Mouse (Mus musculus) liver, embryonic 12.5 days (tissue): ENCODE measurements around the gene Aftph. TPM values are rescaled to one million over a fixed set of nuclear protein-coding genes. Genes with fewer than 3 reads are reported as not detected.
A peak's percentile ranks its signal among the peaks of the same experiment; 100 is the strongest.

Experiments used
- ATAC-seq: fragments of 200-750 bp; cut with Nextera tagmentation; 2 replicates; pipeline ENCODE4 v1.8.0; 2017; ENCODE audit warnings: moderate number of reproducible peaks, mild to moderate bottlenecking, moderate library complexity
- H3K27ac ChIP-seq: fragments of 300-500 bp; sonication (generic); 2 replicates; pipeline ENCODE4 v1.5.1; 2016; ENCODE audit warnings: mild to moderate bottlenecking
- H3K27me3 ChIP-seq: fragments of 300-500 bp; sonication (generic); replicated peaks from 2 replicates; pipeline ENCODE4 v1.6.1; 2016; ENCODE audit warnings: mild to moderate bottlenecking, moderate library complexity
- H3K36me3 ChIP-seq: fragments of 300-500 bp; sonication (generic); 2 replicates; pipeline ENCODE4 v1.6.1; 2016; ENCODE audit warnings: mild to moderate bottlenecking, moderate library complexity
- H3K4me1 ChIP-seq: fragments of 300-500 bp; sonication (generic); 2 replicates; pipeline ENCODE4 v1.6.1; 2016
- H3K4me2 ChIP-seq: fragments of 300-500 bp; sonication (generic); 2 replicates; pipeline ENCODE4 v1.6.1; 2016; ENCODE audit warnings: mild to moderate bottlenecking, moderate library complexity
- H3K4me3 ChIP-seq: fragments of 300-500 bp; sonication (generic); 2 replicates; pipeline ENCODE4 v1.5.1; 2016; ENCODE audit warnings: mild to moderate bottlenecking, moderate library complexity
- H3K9ac ChIP-seq: fragments of 300-500 bp; sonication (generic); 2 replicates; pipeline ENCODE4 v1.6.1; 2016; ENCODE audit warnings: mild to moderate bottlenecking, moderate library complexity
- H3K9me3 ChIP-seq: fragments of 300-500 bp; sonication (generic); replicated peaks from 2 replicates; pipeline ENCODE4 v1.6.1; 2016; ENCODE audit warnings: mild to moderate bottlenecking, moderate library complexity
- WGBS: fragments of 180-500 bp; shearing (Covaris S2); methylation state at CpG from one replicate; pipeline ENCODE4 v1.1.7; 2016; ENCODE audit not compliant: insufficient replicate concordance; 5-methylcytosine and 5-hydroxymethylcytosine counted together
- polyA plus RNA-seq: library from polyadenylated mRNA; unstranded; fragments of >200 nt; fragmentation: Nextera tagmentation; extraction: Ambion mirVana; gene quantifications from 2 replicates; pipeline ENCODE4 v1.2.1, GENCODE M21; 2016

Aftph gene
- polyA plus RNA-seq, 1 experiment from 2014 or later: 17.2 TPM

DNA sequence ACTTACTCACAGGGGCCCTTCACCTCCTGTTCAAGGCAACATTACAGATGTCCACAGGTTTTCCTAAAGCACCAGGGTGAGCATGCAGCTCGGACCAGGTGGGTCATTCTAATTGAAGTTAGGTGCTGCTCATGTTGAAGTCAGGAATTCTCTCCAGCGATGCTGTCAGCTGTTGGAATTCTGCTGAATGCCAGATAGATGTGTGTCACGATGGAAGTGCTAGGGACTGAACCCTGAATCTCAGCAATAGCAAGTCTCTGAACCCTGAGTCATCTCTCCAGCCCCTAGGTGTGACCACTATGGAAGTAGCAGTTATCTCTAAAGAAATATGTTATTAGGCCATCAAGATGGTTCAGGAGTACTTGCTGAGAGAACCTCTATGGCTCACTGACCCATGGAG is 95.9 kb downstream of the Aftph start:
- no peak overlapping the region for H3K4me3 ChIP-seq
- H3K9ac ChIP-seq: no peak overlapping the region
- H3K4me1 ChIP-seq: peaks cover 46% of the 10 kb centered on the region
- WGBS: 80% methylated on average over 3 of the region's 3 CpGs
- no peak overlapping the region for H3K4me2 ChIP-seq
- no peaks in the 10 kb centered on the region for H3K9me3 ChIP-seq
- ATAC-seq: no peak
- H3K36me3 ChIP-seq: peaks cover 30% of the 10 kb centered on the region
- H3K27ac ChIP-seq: no peak overlapping the region
- no peaks in the 10 kb centered on the region for H3K27me3 ChIP-seq

DNA sequence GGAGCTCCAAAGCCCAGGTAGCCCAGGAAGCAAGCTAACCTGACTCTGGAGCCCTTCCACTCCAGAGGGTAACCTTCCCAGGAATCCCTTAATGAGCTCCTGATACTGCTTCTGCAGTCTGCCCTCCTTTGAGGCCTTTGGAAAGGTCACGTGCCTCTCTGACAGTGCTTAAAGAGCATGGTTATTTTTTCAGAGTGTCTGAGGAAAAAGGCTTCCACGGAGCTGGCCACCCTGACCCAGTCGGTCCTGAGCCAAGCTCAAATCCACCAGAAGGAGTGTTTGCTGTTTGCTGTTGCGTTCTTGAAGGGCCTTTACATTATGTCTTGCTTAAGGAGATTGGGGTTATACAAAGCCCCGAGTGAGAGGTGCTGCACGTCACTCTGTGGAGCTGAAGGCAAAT is 96.5 kb downstream of the Aftph start:
- Histone ChIP-seq H3K4me2 (no peak overlapping the region), H3K9me3 (no peaks in the 10 kb centered on the region), H3K4me3 (no peak overlapping the region), H3K36me3 (peaks cover 24% of the 10 kb centered on the region), H3K27ac (no peak overlapping the region), H3K4me1 (peaks cover 52% of the 10 kb centered on the region), H3K27me3 (no peaks in the 10 kb centered on the region), H3K9ac (no peak overlapping the region)
- 71% methylated on average over 6 of the region's 6 CpGs for WGBS
- ATAC-seq: no peak

DNA sequence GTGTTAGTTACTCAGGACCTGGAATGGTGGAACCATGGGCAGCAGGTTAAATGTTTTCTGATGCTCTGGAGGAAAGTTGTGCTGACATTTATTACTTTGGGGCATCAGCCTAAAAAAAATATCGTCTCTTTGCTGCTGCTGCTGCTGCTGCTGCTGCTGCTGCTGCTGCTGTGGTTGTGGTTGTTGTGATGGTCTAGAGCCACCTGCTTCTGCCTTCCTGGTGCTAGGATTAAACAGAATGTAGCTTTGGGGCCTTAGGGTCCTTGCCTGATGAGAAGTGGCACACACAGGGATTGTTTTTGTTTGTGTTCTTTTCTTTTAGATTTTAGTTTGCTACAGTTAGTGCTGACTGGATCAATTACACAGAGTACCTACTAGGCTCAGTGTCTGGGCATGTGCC is 97.2 kb downstream of the Aftph start:
- Histone ChIP-seq H3K27ac (no peak overlapping the region), H3K36me3 (peaks cover 17% of the 10 kb centered on the region), H3K9ac (no peak overlapping the region), H3K4me2 (no peak overlapping the region), H3K9me3 (no peaks in the 10 kb centered on the region), H3K4me1 (peaks cover 60% of the 10 kb centered on the region), H3K4me3 (no peak overlapping the region), H3K27me3 (no peaks in the 10 kb centered on the region)
- ATAC-seq: no peak
- WGBS: 67% methylated on average over 1 of the region's 1 CpGs

DNA sequence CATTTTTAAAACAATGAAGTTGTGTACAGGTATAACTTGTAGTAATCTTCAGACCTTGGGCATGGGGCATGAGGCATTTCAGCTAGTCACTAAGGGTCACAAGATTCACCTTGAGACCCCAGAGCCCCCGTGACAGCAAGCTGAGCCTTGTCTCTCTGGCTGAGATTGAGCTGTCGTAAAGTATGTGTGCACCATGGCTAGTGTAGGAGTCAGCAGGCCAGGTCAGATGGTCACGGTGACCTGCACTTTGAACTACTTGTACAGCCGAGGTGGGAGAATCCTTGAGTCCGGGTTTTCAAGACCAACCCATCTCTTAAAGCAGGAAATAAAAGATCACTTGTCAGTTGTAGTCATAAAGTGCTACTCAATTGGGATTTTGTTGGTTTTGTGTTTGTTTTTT is 98.2 kb downstream of the Aftph start:
- no peak overlapping the region for H3K4me3 ChIP-seq
- H3K4me2 ChIP-seq: no peak overlapping the region
- H3K4me1 ChIP-seq: peaks cover 70% of the 10 kb centered on the region
- no peak overlapping the region for H3K9ac ChIP-seq
- no peaks in the 10 kb centered on the region for H3K9me3 ChIP-seq
- peaks cover 7% of the 10 kb centered on the region for H3K36me3 ChIP-seq
- H3K27me3 ChIP-seq: no peaks in the 10 kb centered on the region
- no peak overlapping the region for H3K27ac ChIP-seq
- no peak for ATAC-seq
- 76% methylated on average over 5 of the region's 5 CpGs for WGBS

DNA sequence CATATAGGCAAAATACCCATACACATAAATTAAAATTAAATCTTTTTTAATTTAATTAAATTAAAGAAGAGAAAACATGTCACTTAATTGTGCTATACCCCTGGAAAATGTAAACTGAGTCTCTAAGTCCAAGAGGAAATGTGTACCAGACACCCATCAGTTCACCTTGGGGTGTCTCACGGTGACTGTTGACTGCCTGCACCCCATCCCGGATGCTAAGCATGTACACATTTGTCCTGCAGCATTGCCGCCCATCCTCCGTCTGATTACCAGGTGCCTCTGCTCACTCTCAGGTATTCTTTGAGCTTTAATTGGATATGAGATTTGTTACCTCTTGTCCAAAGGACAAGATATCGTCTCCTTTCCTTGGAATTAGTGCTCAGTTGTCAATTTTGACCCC is 99.1 kb downstream of the Aftph start:
- Histone ChIP-seq H3K4me1 (peaks cover 71% of the 10 kb centered on the region), H3K27ac (no peak overlapping the region), H3K27me3 (no peaks in the 10 kb centered on the region), H3K9me3 (no peaks in the 10 kb centered on the region), H3K4me2 (no peak overlapping the region), H3K36me3 (no peaks in the 10 kb centered on the region), H3K4me3 (no peak overlapping the region), H3K9ac (no peak overlapping the region)
- WGBS: 86% methylated on average over 5 of the region's 5 CpGs
- no peak for ATAC-seq

DNA sequence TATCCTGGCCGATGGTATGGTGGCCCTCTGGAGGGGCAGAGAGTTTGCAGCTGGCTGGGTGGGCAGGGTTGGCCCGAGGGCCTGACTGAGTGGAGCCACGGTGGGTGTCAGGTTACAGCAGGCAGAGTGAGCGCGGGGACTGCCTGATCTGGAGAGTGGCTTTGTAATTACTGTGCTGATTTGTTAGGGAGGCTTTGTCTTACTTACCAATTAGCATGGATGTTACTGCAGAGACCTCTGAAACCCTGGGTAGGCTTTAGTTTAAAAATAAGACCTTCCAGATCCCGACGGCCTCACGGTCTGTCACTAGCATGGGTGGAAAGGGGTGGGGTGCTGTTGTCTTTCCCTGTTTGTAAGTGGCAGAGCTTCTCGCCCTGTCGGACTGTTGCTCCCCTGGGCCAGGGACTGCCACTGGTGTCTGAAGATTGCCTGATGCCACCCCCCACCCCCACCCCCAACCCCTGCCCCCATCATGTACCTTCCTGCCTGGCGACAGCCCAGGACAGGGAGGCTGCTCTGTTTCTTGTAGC is 101.4 kb downstream of the Aftph start:
- 41% methylated on average over 11 of the region's 11 CpGs for WGBS
- H3K9ac ChIP-seq: peak overlapping the region; percentile 39; the same call in 1 of the 2 replicates
- no peak overlapping the region for H3K4me3 ChIP-seq
- no peaks in the 10 kb centered on the region for H3K27me3 ChIP-seq
- H3K4me2 ChIP-seq: peak overlapping the region; percentile 39
- peaks cover 84% of the 10 kb centered on the region for H3K4me1 ChIP-seq
- H3K36me3 ChIP-seq: no peaks in the 10 kb centered on the region
- peak overlapping the region; percentile 43; the same call in 1 of the 2 replicates for H3K27ac ChIP-seq
- ATAC-seq: no peak
- H3K9me3 ChIP-seq: no peaks in the 10 kb centered on the region

DNA sequence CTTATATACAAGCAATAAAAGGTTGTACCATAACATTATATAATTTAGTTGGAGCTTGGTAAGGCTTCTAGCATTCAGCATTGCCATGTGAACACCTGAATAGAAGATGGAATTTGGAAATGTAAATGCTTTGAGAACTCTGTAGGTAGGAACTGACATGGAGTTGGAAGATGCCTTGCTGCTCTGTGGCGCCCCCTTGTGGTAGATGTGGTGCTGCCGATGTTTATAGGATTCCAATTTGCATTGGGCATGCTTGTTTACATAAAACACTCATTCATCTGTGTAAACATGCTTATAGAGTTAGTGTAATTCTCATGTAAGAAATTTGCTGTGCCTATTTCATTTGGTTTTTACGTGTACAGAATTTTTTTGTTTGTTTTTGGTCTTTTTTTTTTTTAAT is 102.5 kb downstream of the Aftph start:
- H3K4me2 ChIP-seq: no peak overlapping the region
- peaks cover 85% of the 10 kb centered on the region for H3K4me1 ChIP-seq
- no peaks in the 10 kb centered on the region for H3K36me3 ChIP-seq
- no peaks in the 10 kb centered on the region for H3K27me3 ChIP-seq
- no peaks in the 10 kb centered on the region for H3K9me3 ChIP-seq
- no peak overlapping the region for H3K4me3 ChIP-seq
- H3K9ac ChIP-seq: no peak overlapping the region
- no peak overlapping the region for H3K27ac ChIP-seq
- ATAC-seq: no peak
- WGBS: 11% methylated on average over 3 of the region's 3 CpGs

DNA sequence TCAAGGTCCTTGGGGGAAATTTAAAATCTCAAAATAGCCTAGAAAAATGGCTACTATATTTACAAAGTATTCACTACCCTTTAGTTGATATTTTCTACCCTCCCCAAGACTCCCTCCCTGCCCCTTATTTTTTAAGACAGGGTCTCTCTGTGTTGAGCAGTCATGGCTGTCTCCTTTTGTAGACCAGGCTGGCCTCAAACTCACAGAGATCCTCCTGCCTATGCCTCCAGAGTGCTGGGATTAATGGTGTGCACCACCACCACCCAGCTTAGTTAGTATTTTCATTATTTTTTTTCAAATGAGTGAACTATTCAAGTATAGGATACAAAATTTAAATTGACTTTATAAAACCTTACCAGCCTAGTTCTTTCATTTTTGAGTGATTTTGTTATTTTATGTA is 104.3 kb downstream of the Aftph start:
- no peak for ATAC-seq
- peaks cover 85% of the 10 kb centered on the region for H3K4me1 ChIP-seq
- H3K36me3 ChIP-seq: no peaks in the 10 kb centered on the region
- no peaks in the 10 kb centered on the region for H3K27me3 ChIP-seq
- H3K9me3 ChIP-seq: no peaks in the 10 kb centered on the region
- peak overlapping the region; percentile 98 for H3K27ac ChIP-seq
- peak overlapping the region; percentile 94 for H3K4me2 ChIP-seq
- peak overlapping the region; percentile 69; the same call in 1 of the 2 replicates for H3K9ac ChIP-seq
- no peak overlapping the region for H3K4me3 ChIP-seq

DNA sequence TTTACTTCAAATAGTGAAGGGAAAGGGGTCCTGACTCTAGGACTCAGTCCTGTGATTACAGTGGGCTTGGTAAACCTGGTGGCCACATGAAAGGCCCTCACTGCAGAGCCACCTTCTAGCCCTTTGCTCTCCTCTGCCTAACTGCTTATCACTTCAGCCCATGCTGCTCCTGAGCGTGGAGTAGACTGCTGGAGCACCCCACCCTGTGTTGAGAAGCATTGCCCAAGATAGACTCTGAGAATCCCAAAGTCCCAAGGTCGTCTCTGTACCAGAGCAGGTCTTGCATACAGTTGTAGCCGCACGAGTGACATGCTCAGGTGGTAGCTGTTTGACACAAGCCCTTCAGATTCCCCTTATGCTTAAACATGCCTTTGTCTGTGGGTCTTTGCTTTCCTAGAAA is 105.3 kb downstream of the Aftph start:
- peaks cover 82% of the 10 kb centered on the region for H3K4me1 ChIP-seq
- peak overlapping the region; percentile 96 for H3K4me3 ChIP-seq
- ATAC-seq: peak; percentile 84
- no peaks in the 10 kb centered on the region for H3K9me3 ChIP-seq
- no peaks in the 10 kb centered on the region for H3K27me3 ChIP-seq
- peak overlapping the region; percentile 98 for H3K27ac ChIP-seq
- no peaks in the 10 kb centered on the region for H3K36me3 ChIP-seq
- 19% methylated on average over 4 of the region's 4 CpGs for WGBS
- H3K9ac ChIP-seq: peak overlapping the region; percentile 70
- peak overlapping the region; percentile 94 for H3K4me2 ChIP-seq

DNA sequence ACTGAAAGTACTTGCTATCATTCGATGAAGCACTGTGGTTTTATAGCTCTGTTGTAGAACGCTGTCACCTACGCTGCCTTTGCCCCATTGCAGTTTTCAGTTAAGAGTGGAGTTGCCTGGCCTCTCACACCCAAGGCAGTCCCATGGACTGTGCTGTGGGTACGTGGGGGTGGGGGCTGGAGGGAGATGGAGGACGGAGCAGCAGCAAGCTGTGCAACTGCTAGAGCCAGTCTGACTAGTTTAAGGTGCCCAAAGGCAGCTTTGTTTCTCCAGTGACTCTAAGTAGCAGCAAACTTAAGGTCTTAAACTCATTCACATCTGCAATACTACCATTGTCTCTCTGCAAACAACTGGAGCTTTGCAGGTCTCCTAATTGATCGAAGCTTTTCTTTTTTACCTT is 105.7 kb downstream of the Aftph start:
- H3K4me1 ChIP-seq: peaks cover 81% of the 10 kb centered on the region
- H3K9ac ChIP-seq: peak overlapping the region; percentile 70
- WGBS: 21% methylated on average over 6 of the region's 6 CpGs
- H3K9me3 ChIP-seq: no peaks in the 10 kb centered on the region
- H3K27ac ChIP-seq: peak overlapping the region; percentile 98
- no peaks in the 10 kb centered on the region for H3K27me3 ChIP-seq
- H3K36me3 ChIP-seq: no peaks in the 10 kb centered on the region
- H3K4me3 ChIP-seq: peak overlapping the region; percentile 96
- peak overlapping the region; percentile 94 for H3K4me2 ChIP-seq
- ATAC-seq: no peak

Other genes with a start within 250 kb of the Aftph start
- gene Sertad2, start 198.3 kb downstream of the Aftph start, polyA plus RNA-seq: 25.8 and 27.8 TPM in 2 replicates
- 18.3 and 18.6 TPM in 2 replicates for gene Lgalsl, start 89.5 kb upstream of the Aftph start, polyA plus RNA-seq